Mouse (Mus musculus) testis, postnatal 14 days (tissue): Measurements from ENCODE around the gene Gm4297.
"Not testable (repeated sequence)": the region's sequence is repeated elsewhere in the genome, so short reads cannot be mapped to it uniquely, and the experiment has no call there.

Source experiments
- DNase-seq: peaks from one replicate; pipeline ENCODE4 v3.0.0; 2021; ENCODE audit warnings: low spot score

Gm4297 gene

GRCm38 (mm10) chrX:24574795-24575194 is at the start of gene Gm4297:
TSS of gene Gm4297 (minus strand) at chrX:24574895.
- DNase-seq, result not testable (repeated sequence)
